Mouse (Mus musculus) ES-E14 (cell line): ENCODE measurements around the gene Rab1b.

Experiments used
- CHD2 ChIP-seq: IDR thresholded peaks from 2 replicates; pipeline ENCODE4 v1.6.1; 2014; ENCODE audit warnings: mild to moderate bottlenecking, low read depth, low read length, inconsistent platforms
- MAFK ChIP-seq: IDR thresholded peaks from 2 replicates; pipeline ENCODE4 v1.6.1; 2014; ENCODE audit warnings: mild to moderate bottlenecking, low read depth, low read length, inconsistent platforms; ENCODE audit not compliant: insufficient read depth
- ZC3H11A ChIP-seq: IDR thresholded peaks from 2 replicates; pipeline ENCODE4 v1.6.1; 2012; ENCODE audit warnings: low read depth, mild to moderate bottlenecking, inconsistent platforms, low read length, borderline replicate concordance
- ZNF384 ChIP-seq: IDR thresholded peaks from 2 replicates; pipeline ENCODE4 v1.6.1; 2012; ENCODE audit warnings: low read depth, low read length, inconsistent platforms

GRCm38 (mm10) chr19:5071545-5072369, 35.1 kb downstream of the Rab1b start:
- TF ChIP-seq CHD2 (no peak), ZC3H11A (no peak), ZNF384 (no peak), MAFK (no peak)
